Mouse (Mus musculus) stomach, postnatal 0 days (tissue): Measurements from ENCODE around the gene Sav1.

Experiments
- CTCF ChIP-seq: IDR thresholded peaks from 2 replicates; pipeline ENCODE4 v1.5.1; 2016; ENCODE audit warnings: antibody characterized with exemption, low read depth, mild to moderate bottlenecking, moderate library complexity
- EP300 ChIP-seq: optimal IDR thresholded peaks from 2 replicates; pipeline ENCODE3; 2016; ENCODE audit warnings: antibody characterized with exemption

DNA sequence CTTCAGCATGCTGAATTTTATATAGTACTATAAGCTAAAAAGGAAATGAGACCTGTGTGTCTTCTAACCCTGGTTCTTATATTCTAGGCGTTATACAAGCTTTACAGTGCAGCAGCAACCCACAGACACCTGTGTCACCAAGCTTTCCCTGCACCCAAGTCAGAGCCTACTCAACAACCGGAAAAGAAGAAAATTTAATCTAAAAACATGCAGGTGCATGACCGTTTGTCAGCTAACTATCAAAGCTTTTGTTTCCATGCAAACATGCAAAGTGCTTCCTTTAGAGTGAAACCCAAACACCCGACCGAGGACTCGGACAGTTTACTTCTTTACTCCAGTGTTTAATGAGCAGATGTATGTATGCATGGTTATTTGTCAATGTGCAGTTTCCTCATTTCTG is 23.7 kb downstream of the Sav1 start:
- TF ChIP-seq CTCF (no peak), EP300 (no peak)
